Mouse (Mus musculus): ENCODE measurements around the gene Msmb.
"Not testable (repeated sequence)": the region's sequence is repeated elsewhere in the genome, so short reads cannot be mapped to it uniquely, and the experiment has no call there.

Gene Msmb

GRCm38 (mm10) chr14:32141723-32142122 lies at the start of gene Msmb:
Gene Msmb, plus strand, starts transcription at chr14:32142023.
- no peak for DNase-seq

- no peak for DNase-seq
Observed at GRCm38 (mm10) chr14:32093018-32093417, 48.8 kb upstream of the Msmb start.

- no peak for DNase-seq
Observed at GRCm38 (mm10) chr14:32093500-32094117, 48.2 kb upstream of the Msmb start.

- DNase-seq, result no peak
Observed at GRCm38 (mm10) chr14:32095646-32096045, 46.2 kb upstream of the Msmb start.

- DNase-seq, result no peak
Observed at GRCm38 (mm10) chr14:32096740-32097139, 45.1 kb upstream of the Msmb start.

GRCm38 (mm10) chr14:32097691-32098090 lies 44.1 kb upstream of the Msmb start:
- no peak for DNase-seq

- DNase-seq, result no peak
Observed at GRCm38 (mm10) chr14:32098951-32099350, 42.9 kb upstream of the Msmb start.

- DNase-seq, result no peak
Observed at GRCm38 (mm10) chr14:32103556-32103955, 38.3 kb upstream of the Msmb start.

- no peak for DNase-seq
Observed at GRCm38 (mm10) chr14:32105663-32106062, 36.2 kb upstream of the Msmb start.

GRCm38 (mm10) chr14:32106911-32107310 lies 34.9 kb upstream of the Msmb start:
- DNase-seq, result no peak

GRCm38 (mm10) chr14:32112124-32112523 lies 29.7 kb upstream of the Msmb start:
- not testable (repeated sequence) for DNase-seq

GRCm38 (mm10) chr14:32120940-32121919 lies 20.6 kb upstream of the Msmb start:
- DNase-seq, result no peak

- DNase-seq, result peak; percentile 7 to 20
Observed at GRCm38 (mm10) chr14:32121920-32122315, 19.9 kb upstream of the Msmb start.

GRCm38 (mm10) chr14:32124261-32124660 lies 17.6 kb upstream of the Msmb start:
- no peak for DNase-seq

- DNase-seq, result not testable (repeated sequence)
Observed at GRCm38 (mm10) chr14:32125256-32125655, 16.6 kb upstream of the Msmb start.

GRCm38 (mm10) chr14:32128409-32128808 lies 13.4 kb upstream of the Msmb start:
- no peak for DNase-seq

- DNase-seq, result no peak
Observed at GRCm38 (mm10) chr14:32131836-32132235, 10.0 kb upstream of the Msmb start.

GRCm38 (mm10) chr14:32134293-32134692 lies 7.5 kb upstream of the Msmb start:
- DNase-seq, result no peak

- DNase-seq, result not testable (repeated sequence)
Observed at GRCm38 (mm10) chr14:32136467-32136866, 5.4 kb upstream of the Msmb start.

GRCm38 (mm10) chr14:32140359-32140965 lies 1.4 kb upstream of the Msmb start:
- DNase-seq, result no peak

- DNase-seq, result no peak
Observed at GRCm38 (mm10) chr14:32144734-32145133, 2.9 kb downstream of the Msmb start.

- DNase-seq, result no peak
Observed at GRCm38 (mm10) chr14:32145401-32145800, 3.6 kb downstream of the Msmb start.

- DNase-seq, result no peak
Observed at GRCm38 (mm10) chr14:32145809-32146511, 4.1 kb downstream of the Msmb start.
